Mouse (Mus musculus) layer of hippocampus, adult 8-10 months (tissue): Measurements from ENCODE around the gene Zfyve21. TPM values are rescaled to one million over a fixed set of nuclear protein-coding genes. Genes with fewer than 3 reads are reported as not detected.
A peak's percentile ranks its signal among the peaks of the same experiment; 100 is the strongest.

Experiments used
- DNase-seq, 2 experiments: peaks; one replicate each; pipeline ENCODE4 v3.0.0; 2022; ENCODE audit warnings: low spot score in 2 of 2
- total RNA-seq, 4 experiments: library from RNA; stranded (reverse); gene quantifications; 2 replicates each; pipeline ENCODE4 v1.2.4; 2022

The Zfyve21 gene
- total RNA-seq, 4 experiments from 2014 or later: 21.5 to 26.5 (median 23.9) TPM

GRCm38 (mm10) chr12:111843470-111843869 is 29.5 kb downstream of the Zfyve21 start:
- no peak for DNase-seq

GRCm38 (mm10) chr12:111845953-111846352 is 32.0 kb downstream of the Zfyve21 start:
- no peak for DNase-seq

- DNase-seq: no peak
These were observed 32.8 kb downstream of the Zfyve21 start for GRCm38 (mm10) chr12:111846815-111847214.

GRCm38 (mm10) chr12:111848300-111848798 is 34.4 kb downstream of the Zfyve21 start:
- no peak for DNase-seq

DNA sequence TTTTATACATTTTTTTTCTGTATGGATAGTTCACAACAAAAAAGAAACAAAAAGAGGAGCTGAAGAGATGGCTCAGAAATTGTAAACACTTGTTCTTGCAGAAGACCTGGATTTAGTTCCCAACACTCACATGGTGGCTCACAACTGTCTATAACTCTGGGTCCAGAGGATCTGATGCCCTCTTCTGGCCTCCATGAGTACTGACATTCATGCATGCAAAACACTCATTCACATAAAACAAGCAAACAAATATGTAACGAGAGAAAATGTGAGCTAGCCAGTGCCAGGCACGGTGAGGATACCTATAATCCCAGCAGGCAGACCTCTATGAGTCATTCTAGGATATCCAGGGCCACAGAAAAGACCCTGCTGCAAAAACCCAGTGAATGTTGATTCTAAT is 37.3 kb downstream of the Zfyve21 start:
- DNase-seq: no peak

DNA sequence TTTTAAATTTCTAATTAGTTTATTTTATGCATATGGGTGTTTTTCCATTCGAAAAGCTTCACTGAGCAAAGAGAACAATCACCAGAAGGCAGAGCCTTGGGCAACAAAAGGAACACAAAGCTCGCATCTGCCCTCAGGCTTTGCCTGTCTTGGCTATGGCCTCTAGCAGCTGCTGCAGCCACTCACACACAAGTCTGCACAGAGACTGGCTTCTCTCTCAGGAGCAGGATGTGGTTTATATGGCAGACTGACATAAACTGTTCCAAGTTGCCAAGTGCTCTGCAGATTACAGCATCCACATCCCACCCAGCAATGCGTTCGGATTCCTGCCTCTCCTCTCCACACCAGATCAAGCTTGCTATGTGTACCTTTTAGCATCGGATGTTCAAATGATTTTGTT is 37.8 kb downstream of the Zfyve21 start:
- DNase-seq: no peak

DNA sequence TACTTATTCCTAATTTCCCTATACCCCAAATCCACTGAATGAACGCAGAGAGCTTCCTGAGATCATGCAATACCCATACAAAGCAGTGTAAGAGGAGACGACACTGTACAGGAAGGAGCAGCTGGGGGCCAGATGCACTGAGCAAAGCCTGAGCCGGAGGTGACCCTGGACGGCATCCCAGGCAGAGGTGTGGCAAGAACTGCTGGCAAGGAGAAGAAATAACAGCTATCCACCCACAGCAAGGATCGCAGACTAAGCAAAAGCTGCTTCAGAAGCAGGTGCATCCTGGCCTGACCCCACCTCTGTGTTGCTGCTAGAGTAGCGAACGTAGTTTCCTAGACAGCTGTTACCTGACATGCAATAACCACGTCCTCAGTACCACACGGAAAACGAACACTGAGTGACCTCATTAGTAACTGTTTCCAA is 39.1 kb downstream of the Zfyve21 start:
- DNase-seq: no peak

DNA sequence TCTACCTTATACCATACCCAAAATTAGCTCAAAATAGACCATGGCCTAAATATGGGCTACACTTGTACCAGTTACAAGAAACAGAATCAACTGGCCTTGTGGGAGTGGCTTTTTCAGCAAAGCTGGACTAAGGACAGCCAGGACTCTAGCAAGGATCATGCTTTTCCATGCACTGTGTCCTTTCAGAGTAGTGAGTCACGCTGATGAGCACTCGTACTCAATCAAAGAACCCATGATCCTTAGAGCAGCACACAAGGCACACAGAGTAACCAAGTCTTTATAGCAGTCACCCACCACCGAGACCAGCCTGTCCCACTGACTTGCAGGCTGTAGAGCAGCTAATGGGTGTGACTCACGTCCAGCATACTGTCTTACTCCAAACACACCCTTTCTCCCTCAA is 39.6 kb downstream of the Zfyve21 start:
- DNase-seq: no peak

DNA sequence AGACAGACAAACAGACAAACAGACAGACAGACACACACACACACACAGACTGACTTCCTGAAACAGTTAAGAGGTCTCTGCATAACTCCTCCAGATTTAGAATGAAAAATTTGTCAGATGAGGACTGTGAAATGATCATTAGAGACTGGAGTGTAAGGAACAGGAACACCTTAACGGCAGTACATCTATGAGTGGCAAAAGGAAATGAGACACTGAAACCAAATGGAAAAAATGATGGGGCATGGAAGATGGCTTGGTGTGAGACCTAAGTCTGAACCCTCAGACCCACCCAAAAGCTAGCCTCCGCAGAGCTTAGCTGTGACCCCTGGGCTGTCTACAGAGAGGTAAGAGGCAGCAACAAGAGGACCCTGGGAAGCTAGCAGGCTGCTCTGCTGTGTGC is 41.5 kb downstream of the Zfyve21 start:
- DNase-seq: no peak

GRCm38 (mm10) chr12:111864206-111864824 is 50.3 kb downstream of the Zfyve21 start:
- no peak for DNase-seq

GRCm38 (mm10) chr12:111869806-111870205 is 55.8 kb downstream of the Zfyve21 start:
- DNase-seq: no peak

- DNase-seq: no peak
These were observed 56.8 kb downstream of the Zfyve21 start for GRCm38 (mm10) chr12:111870811-111871210.

DNA sequence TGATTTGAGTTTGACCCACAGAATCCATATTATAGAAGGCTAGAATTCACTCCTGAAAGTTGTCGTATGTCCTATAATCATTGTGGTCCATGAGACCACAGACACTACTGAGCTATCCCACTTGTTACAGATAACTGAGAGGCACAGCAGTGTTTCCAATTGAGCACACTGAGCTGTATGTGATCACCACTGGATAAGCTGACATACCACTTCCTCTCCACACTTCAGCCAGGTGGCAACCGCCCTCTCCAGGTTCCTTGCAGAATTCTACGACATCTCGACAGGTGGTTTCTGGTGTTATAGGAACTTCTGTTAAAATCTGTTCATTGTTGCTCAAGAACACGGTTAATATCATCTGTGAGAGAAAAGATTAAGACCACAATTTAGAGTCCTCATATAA is 58.1 kb downstream of the Zfyve21 start:
- DNase-seq: no peak

GRCm38 (mm10) chr12:111874601-111875140 is 60.7 kb downstream of the Zfyve21 start:
- DNase-seq: no peak

GRCm38 (mm10) chr12:111875499-111875898 is 61.5 kb downstream of the Zfyve21 start:
- no peak for DNase-seq

GRCm38 (mm10) chr12:111878213-111878612 is 64.2 kb downstream of the Zfyve21 start:
- peak in 1 of 2 experiments; percentile 75 for DNase-seq

Other genes starting within 250 kb of the Zfyve21 start
- gene Mark3, start 239.6 kb upstream of the Zfyve21 start, total RNA-seq: 100 to 1,000 TPM in 1 of 4 experiments, 10 to 100 TPM in 3; 89.3 to 107 (median 96.8) TPM
- 1,000 to 10,000 TPM; 1,127 to 1,400 (median 1,206) TPM for gene Ckb, start 141.8 kb upstream of the Zfyve21 start, total RNA-seq
- gene Trmt61a, start 136.1 kb upstream of the Zfyve21 start, total RNA-seq: 10 to 100 TPM; 15.0 to 22.3 (median 19.5) TPM
- 10 to 100 TPM; 47.1 to 50.7 (median 48.3) TPM for gene Bag5, start 100.9 kb upstream of the Zfyve21 start, total RNA-seq
- gene Apopt1, start 100.9 kb upstream of the Zfyve21 start, total RNA-seq: 10 to 100 TPM; 30.9 to 34.4 (median 33.7) TPM
- 100 to 1,000 TPM; 630 to 651 (median 634) TPM for gene Klc1, start 55.3 kb upstream of the Zfyve21 start, total RNA-seq
- 1 to 10 TPM; 3.7 to 5.2 (median 4.5) TPM for gene Xrcc3, start 297 bp upstream of the Zfyve21 start, total RNA-seq
- 10 to 100 TPM; 72.0 to 91.8 (median 79.2) TPM for gene Ppp1r13b, start 93.9 kb downstream of the Zfyve21 start, total RNA-seq
- 100 to 1,000 TPM; 350 to 405 (median 378) TPM for gene Atp5mpl, start 152.8 kb downstream of the Zfyve21 start, total RNA-seq
- 1 to 10 TPM in 2 of 4 experiments, under 1 TPM in 2; 0.14 to 1.8 (median 0.85) TPM for gene Tdrd9, start 157.4 kb downstream of the Zfyve21 start, total RNA-seq
- not detected for gene Rd3l, start 167.1 kb downstream of the Zfyve21 start, total RNA-seq